13 mouse cellular contexts compared by ENCODE assay signal in genomic region chr5:113558065-113558464, GRCm38 (mm10).
"Had no signal": no experiment of that assay in that cellular context is flagged by ENCODE, and none has a peak within 500 bp of the region (broad histone marks: within the 10 kb centered on the region; RNA-seq: fewer than 3 reads in every experiment).

No protein-coding gene starts in this region.

- ATAC-seq: liver, postnatal 0 days; lung, postnatal 0 days; midbrain, embryonic 13.5 days; midbrain, embryonic 16.5 days had no signal

- DNase-seq: kidney, adult 9 months; kidney, postnatal 36 days; layer of hippocampus, postnatal 36 days; left cerebral cortex, postnatal 4 days; liver, postnatal 0 days; lung, embryonic 14.5 days; retina, postnatal 1 day; right cerebral cortex, postnatal 25 days; spleen, adult 18-20 months; thymus, postnatal 25 days had no signal
